Mouse (Mus musculus) bone marrow macrophage, adult 2 months (primary cell): ENCODE data around the gene Clpsl2. TPM values are rescaled to one million over a fixed set of nuclear protein-coding genes. Genes with fewer than 3 reads are reported as not detected.

Experiments
- H3K27ac ChIP-seq: 2 replicates; pipeline ENCODE4 v1.5.1; 2012; ENCODE audit warnings: low read depth, low read length; ENCODE audit not compliant: insufficient read depth
- H3K4me1 ChIP-seq: 2 replicates; pipeline ENCODE4 v1.6.1; 2012; ENCODE audit warnings: low read length; ENCODE audit not compliant: control insufficient read depth, insufficient read depth
- H3K4me3 ChIP-seq: 2 replicates; pipeline ENCODE4 v1.5.1; 2012; ENCODE audit warnings: mild to moderate bottlenecking, low read length, moderate library complexity; ENCODE audit not compliant: insufficient read depth
- CTCF ChIP-seq: IDR thresholded peaks from 2 replicates; pipeline ENCODE4 v1.5.1; 2012; ENCODE audit warnings: low read depth, mild to moderate bottlenecking, low read length, moderate library complexity
- POLR2A ChIP-seq: IDR thresholded peaks from 2 replicates; pipeline ENCODE4 v1.6.1; 2012; ENCODE audit warnings: mild to moderate bottlenecking, low read depth, low read length, borderline replicate concordance
- polyA plus RNA-seq: library from polyadenylated mRNA; stranded (reverse); fragments of >200 nt; gene quantifications from 2 replicates; pipeline ENCODE4 v1.2.4, GENCODE M21; 2012; ENCODE audit not compliant: missing spikeins, insufficient read depth, insufficient read length

The Clpsl2 gene
- polyA plus RNA-seq, 1 experiment = not detected

DNA sequence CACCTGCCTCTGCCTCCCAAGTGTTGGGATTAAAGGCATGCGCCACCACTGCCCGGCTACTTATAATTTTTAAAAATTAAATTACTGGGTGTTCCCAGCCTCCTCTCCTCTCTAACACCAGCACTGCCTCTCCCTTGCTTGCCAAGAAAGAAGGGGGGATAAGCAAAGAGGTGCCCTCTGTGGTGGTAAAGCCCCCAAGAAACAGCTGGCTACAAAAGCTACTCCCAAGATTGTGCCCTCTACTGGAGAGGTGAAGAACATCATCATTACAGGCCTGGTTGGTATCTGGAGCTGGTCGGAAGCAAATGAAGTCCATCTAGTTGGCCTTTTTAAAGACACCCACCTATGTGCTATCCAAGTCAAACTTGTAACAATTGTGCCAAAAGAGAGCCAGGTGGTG lies 29.4 kb upstream of the Clpsl2 start:
- no peak overlapping the region for H3K27ac ChIP-seq
- TF ChIP-seq CTCF (peak; percentile 72), POLR2A (no peak)
- H3K4me1 ChIP-seq = peaks cover 14% of the 10 kb centered on the region
- no peak overlapping the region for H3K4me3 ChIP-seq

- H3K4me1 ChIP-seq = peaks cover 12% of the 10 kb centered on the region
- H3K27ac ChIP-seq = no peak overlapping the region
- no peak overlapping the region for H3K4me3 ChIP-seq
- no peak for TF ChIP-seq CTCF
- no peak for TF ChIP-seq POLR2A
Measured at GRCm38 (mm10) chr17:28520561-28520960, 28.6 kb upstream of the Clpsl2 start.

DNA sequence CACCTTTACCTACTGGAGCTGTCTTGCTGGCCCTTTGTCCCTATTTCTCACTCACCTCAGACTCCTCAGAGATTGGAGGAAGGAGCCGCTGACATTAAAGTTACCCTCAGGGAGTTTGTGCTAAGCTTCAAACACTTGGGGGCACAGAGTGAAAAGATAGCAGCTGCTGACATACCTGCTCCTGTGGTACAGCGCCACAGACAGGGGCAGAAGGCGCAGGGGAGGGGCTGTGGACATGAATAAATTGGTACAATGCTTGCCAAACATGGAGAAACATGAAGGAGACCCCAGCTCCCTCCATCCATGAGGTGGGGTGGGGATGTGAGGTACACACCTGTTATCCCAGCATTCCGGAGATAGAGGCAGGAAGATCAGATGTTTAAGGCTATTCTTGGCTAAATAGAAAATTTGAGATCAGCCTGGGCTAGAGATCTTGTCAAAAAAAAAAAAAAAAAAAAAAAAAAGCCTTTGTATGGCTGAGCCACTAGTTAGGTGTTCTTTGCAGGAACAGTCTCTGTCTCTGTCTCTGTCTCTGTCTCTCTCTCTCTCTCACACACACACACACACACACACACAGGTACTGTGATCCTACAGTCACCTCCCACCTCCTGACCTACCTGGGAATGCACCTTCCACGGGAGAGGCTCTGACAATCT lies 28.0 kb upstream of the Clpsl2 start:
- TF ChIP-seq POLR2A (no peak), CTCF (no peak)
- H3K4me3 ChIP-seq = no peak overlapping the region
- peaks cover 8% of the 10 kb centered on the region; the same call in 1 of the 2 replicates for H3K4me1 ChIP-seq
- no peak overlapping the region for H3K27ac ChIP-seq

GRCm38 (mm10) chr17:28521920-28522319 lies 27.3 kb upstream of the Clpsl2 start:
- peaks cover 10% of the 10 kb centered on the region for H3K4me1 ChIP-seq
- H3K27ac ChIP-seq = no peak overlapping the region

DNA sequence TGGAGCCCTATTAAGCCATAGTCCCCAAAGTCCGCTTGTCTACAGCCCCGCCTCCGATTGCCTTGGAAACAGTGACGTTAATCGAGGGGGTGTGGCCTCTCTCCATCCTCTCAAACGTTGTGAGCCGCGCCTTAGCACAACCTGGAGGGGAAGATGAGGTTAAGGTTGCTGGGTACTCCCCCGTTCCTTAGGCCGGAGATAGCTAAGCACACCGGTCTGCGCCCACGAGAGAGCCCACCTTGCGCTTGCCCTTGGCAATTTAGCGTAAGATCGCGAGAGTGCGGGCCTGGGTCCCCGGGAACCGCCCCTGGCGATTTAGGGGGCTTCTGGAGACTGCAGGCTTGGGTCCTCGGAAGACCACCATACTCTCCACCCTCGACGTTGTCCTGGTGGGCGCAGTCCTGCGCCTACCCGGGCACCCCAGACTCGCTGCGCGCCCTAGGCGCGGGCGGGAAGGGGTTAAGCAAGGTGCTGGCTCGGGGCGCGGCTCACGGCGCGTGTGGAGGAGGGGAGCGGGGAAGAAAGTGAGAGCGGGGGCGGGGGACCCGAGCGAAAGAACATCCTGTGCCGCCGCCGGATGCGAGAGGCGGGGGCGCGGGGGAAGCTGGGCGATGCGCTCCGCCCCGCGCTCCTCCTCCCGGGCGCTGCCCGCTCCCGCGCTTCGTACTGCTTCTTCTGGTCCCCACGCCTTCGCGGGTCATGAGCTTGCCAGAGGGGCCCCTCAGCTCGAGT lies 26.4 kb upstream of the Clpsl2 start:
- TF ChIP-seq POLR2A (no peak), CTCF (no peak)
- peaks cover 16% of the 10 kb centered on the region for H3K4me1 ChIP-seq
- peak overlapping the region; percentile 58 for H3K4me3 ChIP-seq
- no peak overlapping the region for H3K27ac ChIP-seq

More at GRCm38 (mm10) chr17:28521920-28522319, 27.3 kb upstream of the Clpsl2 start:
- H3K4me3 ChIP-seq = no peak overlapping the region
- TF ChIP-seq CTCF (no peak), POLR2A (no peak)

DNA sequence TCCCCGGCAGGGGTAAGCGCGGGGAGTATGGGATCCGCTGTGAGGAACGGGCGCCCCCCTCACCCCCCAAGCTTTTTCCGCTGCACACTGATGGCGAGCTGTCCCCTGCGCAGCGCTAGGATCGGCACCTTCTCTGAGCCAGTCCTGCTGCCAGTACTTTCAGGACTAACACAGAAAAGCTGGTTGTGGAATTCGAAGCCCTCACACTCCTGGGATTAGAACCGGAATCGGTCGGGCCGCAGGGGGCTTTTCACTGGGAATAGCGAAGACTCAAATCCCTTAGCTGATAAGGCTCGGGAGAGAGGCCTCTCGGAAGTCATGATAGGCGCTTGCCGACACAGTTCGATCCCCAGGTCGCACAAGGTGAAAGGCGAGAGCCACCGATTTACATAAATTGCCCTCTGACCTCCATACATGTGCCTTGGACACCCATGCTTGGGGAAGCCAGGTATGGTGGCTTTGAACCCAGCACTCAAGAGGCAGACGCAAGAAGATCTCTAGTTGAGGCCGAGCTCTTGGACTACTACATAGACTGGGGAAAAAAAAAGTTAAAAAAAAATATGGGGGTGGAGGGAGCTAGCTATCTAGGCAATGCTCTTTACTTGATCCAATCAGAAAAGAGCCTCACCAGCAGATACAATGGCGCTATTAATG lies 25.7 kb upstream of the Clpsl2 start:
- TF ChIP-seq POLR2A = no peak
- no peak for TF ChIP-seq CTCF
- H3K27ac ChIP-seq = no peak overlapping the region
- peak overlapping the region; percentile 58 for H3K4me3 ChIP-seq
- H3K4me1 ChIP-seq = peaks cover 19% of the 10 kb centered on the region

DNA sequence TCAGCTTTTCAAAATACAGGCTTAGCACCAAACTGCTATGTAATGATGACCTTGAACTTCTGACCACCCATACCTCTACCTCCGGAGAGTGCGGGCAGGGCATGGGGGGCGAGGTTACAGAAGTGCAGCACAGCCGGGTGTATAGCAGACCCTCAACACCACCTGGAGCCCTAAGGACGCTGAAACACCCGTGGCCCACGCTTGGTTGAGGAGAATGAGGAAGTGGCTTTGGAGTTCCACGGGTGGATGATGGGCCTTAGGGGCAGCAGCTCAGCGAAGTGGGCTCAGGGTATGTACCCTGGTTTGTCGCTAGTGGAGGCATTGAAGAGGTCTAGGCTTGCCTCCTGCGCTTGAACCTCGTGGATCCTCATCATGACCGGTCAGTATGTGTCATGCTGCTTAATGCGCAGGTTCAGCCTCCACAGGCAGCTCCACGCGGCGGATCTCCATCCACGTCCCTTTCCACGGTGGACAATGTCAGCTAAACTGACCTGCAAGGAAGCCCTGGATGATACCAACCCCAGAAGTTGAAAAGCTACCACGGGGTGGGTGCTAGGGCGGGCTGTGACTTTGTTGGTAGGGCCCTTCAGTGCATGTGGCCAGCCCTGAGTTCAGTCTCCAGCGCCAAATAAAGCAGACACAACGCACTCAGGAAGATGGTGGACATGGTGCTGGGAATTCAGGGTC lies 25.1 kb upstream of the Clpsl2 start:
- TF ChIP-seq CTCF (no peak), POLR2A (no peak)
- H3K4me1 ChIP-seq = peaks cover 19% of the 10 kb centered on the region
- H3K27ac ChIP-seq = no peak overlapping the region
- H3K4me3 ChIP-seq = no peak overlapping the region

DNA sequence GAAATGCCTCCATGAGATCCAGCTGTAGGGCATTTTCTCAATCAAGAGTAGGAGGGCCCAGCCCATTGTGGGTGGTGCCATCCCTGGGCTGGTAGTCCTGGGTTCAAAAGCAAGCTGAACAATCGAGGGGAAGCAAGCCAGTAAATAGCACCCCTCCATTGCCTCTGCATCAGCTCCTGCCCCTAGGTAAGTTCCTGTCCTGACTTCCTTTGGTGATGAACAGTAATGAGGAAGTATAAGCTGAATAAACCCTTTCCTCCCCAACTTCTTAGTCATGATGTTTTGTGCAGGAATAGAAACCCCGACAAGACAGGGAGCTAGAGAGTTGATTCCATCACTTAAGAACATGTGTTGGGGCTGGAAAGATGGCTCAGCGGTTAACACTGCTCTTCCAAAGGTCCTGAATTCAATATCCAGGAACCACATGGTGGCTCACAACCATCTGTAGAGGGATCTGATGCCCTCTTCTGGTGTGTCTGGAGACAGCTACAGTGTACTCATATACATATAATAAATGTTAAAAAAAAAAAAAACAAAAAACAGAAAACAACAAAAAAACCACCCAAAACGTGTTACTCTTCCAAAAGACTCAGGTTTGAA lies 24.3 kb upstream of the Clpsl2 start:
- TF ChIP-seq CTCF (no peak), POLR2A (no peak)
- H3K27ac ChIP-seq = no peak overlapping the region
- H3K4me1 ChIP-seq = peaks cover 19% of the 10 kb centered on the region
- H3K4me3 ChIP-seq = no peak overlapping the region
